Mouse (Mus musculus) myocyte (in vitro differentiated cells): ENCODE measurements around the gene Capn10. TPM values are rescaled to one million over a fixed set of nuclear protein-coding genes. Genes with fewer than 3 reads are reported as not detected.

ENCODE experiments used
- H3K27me3 ChIP-seq: one replicate; pipeline ENCODE4 v1.6.1; 2011; ENCODE audit not compliant: control insufficient read depth, insufficient read depth, insufficient read length
- H3K36me3 ChIP-seq: one replicate; pipeline ENCODE4 v1.6.1; 2011; ENCODE audit not compliant: control insufficient read depth, insufficient read depth
- H3K4me2 ChIP-seq: one replicate; pipeline ENCODE4 v1.6.1; 2011; ENCODE audit warnings: low read depth, control low read depth
- H3K4me3 ChIP-seq: one replicate; pipeline ENCODE4 v1.5.1; 2011; ENCODE audit warnings: mild to moderate bottlenecking, control low read depth, moderate library complexity
- H3K79me2 ChIP-seq: one replicate; pipeline ENCODE4 v1.6.1; 2011; ENCODE audit not compliant: control insufficient read depth, insufficient read depth
- H3ac ChIP-seq: one replicate; pipeline ENCODE4 v1.6.1; 2011; ENCODE audit not compliant: control insufficient read depth, insufficient read length
- TCF12 ChIP-seq: IDR thresholded peaks from one replicate; pipeline ENCODE4 v1.6.1; 2011; ENCODE audit warnings: mild to moderate bottlenecking, control low read depth; ENCODE audit not compliant: poor library complexity, insufficient read depth, severe bottlenecking
- polyA plus RNA-seq: library from polyadenylated mRNA; unstranded; fragments of >200 nt; fragmentation: generic; extraction: Trizol; gene quantifications from one replicate; pipeline ENCODE4 v1.2.1, GENCODE M21; 2012; ENCODE audit warnings: missing spikeins

Gene Capn10
- polyA plus RNA-seq, 1 experiment, result 23.6 TPM

- no peak overlapping the region for H3K4me3 ChIP-seq
- no peaks in the 10 kb centered on the region for H3K79me2 ChIP-seq
- TF ChIP-seq TCF12, result no peak
- no peak overlapping the region for H3ac ChIP-seq
- H3K4me2 ChIP-seq, result no peak overlapping the region
- H3K36me3 ChIP-seq, result no peaks in the 10 kb centered on the region
- peaks cover 32% of the 10 kb centered on the region for H3K27me3 ChIP-seq
These were observed 58.7 kb downstream of the Capn10 start for GRCm38 (mm10) chr1:92992880-92993279.

Other genes with a start within 250 kb of the Capn10 start
- gene Gpc1, start 102.7 kb upstream of the Capn10 start, polyA plus RNA-seq, result 930 TPM
- 2.4 TPM for gene Ankmy1, start 31.5 kb upstream of the Capn10 start, polyA plus RNA-seq
- gene Dusp28, start 27.4 kb upstream of the Capn10 start, polyA plus RNA-seq, result 40.9 TPM
- gene Rnpepl1, start 23.6 kb upstream of the Capn10 start, polyA plus RNA-seq, result 48.6 TPM
- gene Gpr35, start 16.5 kb downstream of the Capn10 start, polyA plus RNA-seq, result 1.0 TPM
- not detected for gene Aqp12, start 72.0 kb downstream of the Capn10 start, polyA plus RNA-seq
- gene Kif1a, start 167.6 kb downstream of the Capn10 start, polyA plus RNA-seq, result 0.95 TPM
- gene Agxt, start 200.9 kb downstream of the Capn10 start, polyA plus RNA-seq, result not detected
- 0.06 TPM for gene 2310007B03Rik, start 226.6 kb downstream of the Capn10 start, polyA plus RNA-seq
- not detected for gene Crocc2, start 234.3 kb downstream of the Capn10 start, polyA plus RNA-seq